Mouse (Mus musculus) liver, embryonic 12.5 days (tissue): ENCODE data around the gene Igf2bp2. TPM values are rescaled to one million over a fixed set of nuclear protein-coding genes. Genes with fewer than 3 reads are reported as not detected.

Experiments
- ATAC-seq: fragments of 200-750 bp; cut with Nextera tagmentation; 2 replicates; pipeline ENCODE4 v1.8.0; 2017; ENCODE audit warnings: moderate number of reproducible peaks, mild to moderate bottlenecking, moderate library complexity
- H3K27ac ChIP-seq: fragments of 300-500 bp; sonication (generic); 2 replicates; pipeline ENCODE4 v1.5.1; 2016; ENCODE audit warnings: mild to moderate bottlenecking
- H3K27me3 ChIP-seq: fragments of 300-500 bp; sonication (generic); replicated peaks from 2 replicates; pipeline ENCODE4 v1.6.1; 2016; ENCODE audit warnings: mild to moderate bottlenecking, moderate library complexity
- H3K36me3 ChIP-seq: fragments of 300-500 bp; sonication (generic); 2 replicates; pipeline ENCODE4 v1.6.1; 2016; ENCODE audit warnings: mild to moderate bottlenecking, moderate library complexity
- H3K4me1 ChIP-seq: fragments of 300-500 bp; sonication (generic); 2 replicates; pipeline ENCODE4 v1.6.1; 2016
- H3K4me2 ChIP-seq: fragments of 300-500 bp; sonication (generic); 2 replicates; pipeline ENCODE4 v1.6.1; 2016; ENCODE audit warnings: mild to moderate bottlenecking, moderate library complexity
- H3K4me3 ChIP-seq: fragments of 300-500 bp; sonication (generic); 2 replicates; pipeline ENCODE4 v1.5.1; 2016; ENCODE audit warnings: mild to moderate bottlenecking, moderate library complexity
- H3K9ac ChIP-seq: fragments of 300-500 bp; sonication (generic); 2 replicates; pipeline ENCODE4 v1.6.1; 2016; ENCODE audit warnings: mild to moderate bottlenecking, moderate library complexity
- H3K9me3 ChIP-seq: fragments of 300-500 bp; sonication (generic); replicated peaks from 2 replicates; pipeline ENCODE4 v1.6.1; 2016; ENCODE audit warnings: mild to moderate bottlenecking, moderate library complexity
- WGBS: fragments of 180-500 bp; shearing (Covaris S2); methylation state at CpG from one replicate; pipeline ENCODE4 v1.1.7; 2016; ENCODE audit not compliant: insufficient replicate concordance; 5-methylcytosine and 5-hydroxymethylcytosine counted together
- polyA plus RNA-seq: library from polyadenylated mRNA; unstranded; fragments of >200 nt; fragmentation: Nextera tagmentation; extraction: Ambion mirVana; gene quantifications from 2 replicates; pipeline ENCODE4 v1.2.1, GENCODE M21; 2016

Igf2bp2 gene
- polyA plus RNA-seq, 1 experiment from 2014 or later: 29.2 TPM

DNA sequence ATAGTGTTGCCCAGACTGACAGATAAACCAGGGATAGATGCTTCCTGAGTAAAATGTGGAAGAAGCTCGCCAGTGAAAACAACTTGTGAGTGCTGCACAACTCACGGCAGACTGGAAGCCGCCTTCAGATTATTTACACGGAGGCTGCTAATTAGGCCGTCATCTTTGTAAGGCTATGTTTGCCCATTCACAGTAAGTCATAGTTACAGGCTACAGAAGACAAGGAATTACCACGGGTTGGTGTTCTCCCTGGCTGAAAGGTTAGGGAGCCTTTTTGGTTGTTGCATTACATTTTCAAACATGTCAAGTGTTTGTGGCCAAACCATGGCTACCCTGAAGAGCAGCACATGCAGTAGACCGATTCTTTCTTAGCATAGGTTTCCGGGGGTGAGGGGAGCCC lies 1.3 kb upstream of the Igf2bp2 start:
- Histone ChIP-seq H3K4me1 (peaks cover 11% of the 10 kb centered on the region; the same call in 1 of the 2 replicates), H3K9ac (no peak overlapping the region), H3K9me3 (no peaks in the 10 kb centered on the region), H3K27ac (no peak overlapping the region), H3K4me2 (0 out of 2 replicates have a peak overlapping the region, but pooled peaks have one; percentile 77), H3K4me3 (no peak overlapping the region), H3K27me3 (peaks cover 62% of the 10 kb centered on the region), H3K36me3 (no peaks in the 10 kb centered on the region)
- ATAC-seq: no peak
- WGBS: 56% methylated on average over 8 of the region's 8 CpGs

GRCm38 (mm10) chr16:22163456-22163851 lies 355 bp upstream of the Igf2bp2 start:
- peaks cover 64% of the 10 kb centered on the region for H3K27me3 ChIP-seq
- H3K36me3 ChIP-seq: no peaks in the 10 kb centered on the region
- H3K27ac ChIP-seq: peak overlapping the region; percentile 66; the same call in 1 of the 2 replicates
- peaks cover 11% of the 10 kb centered on the region; the same call in 1 of the 2 replicates for H3K4me1 ChIP-seq
- H3K4me2 ChIP-seq: peak overlapping the region; percentile 77
- peak overlapping the region; percentile 67 for H3K4me3 ChIP-seq
- H3K9ac ChIP-seq: peak overlapping the region; percentile 74; the same call in 1 of the 2 replicates
- WGBS: under 1% methylated on average over 26 of the region's 27 CpGs
- no peaks in the 10 kb centered on the region for H3K9me3 ChIP-seq
- peak; percentile 24; the same call in 1 of the 2 replicates for ATAC-seq

DNA sequence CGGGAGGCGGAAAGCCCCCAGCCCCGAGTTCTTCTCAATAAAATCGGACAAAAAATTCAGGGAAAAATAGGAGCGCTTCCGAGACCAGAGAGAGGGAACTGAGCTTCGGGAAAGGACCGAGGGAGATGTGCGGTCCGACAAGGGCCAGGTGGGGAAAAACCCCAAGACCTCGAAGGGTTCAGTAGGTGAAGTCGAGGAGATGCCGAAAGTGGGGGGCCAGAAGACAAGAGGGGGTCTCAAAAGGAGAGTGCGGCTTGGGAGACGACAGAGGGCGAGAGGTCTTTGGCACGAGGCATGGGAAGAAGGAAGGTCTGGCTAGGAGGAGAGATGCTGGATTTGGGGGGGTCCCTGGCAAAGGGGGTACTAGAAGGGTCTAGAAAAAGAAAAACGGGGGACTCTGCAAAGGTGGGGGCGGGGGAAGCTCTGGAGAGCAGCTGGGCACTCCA lies 1.0 kb downstream of the Igf2bp2 start:
- Histone ChIP-seq H3K4me1 (peaks cover 11% of the 10 kb centered on the region; the same call in 1 of the 2 replicates), H3K4me2 (peak overlapping the region; percentile 77), H3K4me3 (peak overlapping the region; percentile 67), H3K36me3 (no peaks in the 10 kb centered on the region), H3K27ac (peak overlapping the region; percentile 66), H3K9me3 (no peaks in the 10 kb centered on the region), H3K27me3 (peaks cover 64% of the 10 kb centered on the region), H3K9ac (peak overlapping the region; percentile 74)
- peak; percentile 24; the same call in 1 of the 2 replicates for ATAC-seq
- under 1% methylated on average over 19 of the region's 19 CpGs for WGBS

- WGBS: under 1% methylated on average over 71 of the region's 71 CpGs
- peak overlapping the region; percentile 60; the same call in 1 of the 2 replicates for H3K27ac ChIP-seq
- ATAC-seq: peak; percentile 44; the same call in 1 of the 2 replicates
- H3K27me3 ChIP-seq: peaks cover 64% of the 10 kb centered on the region
- peak overlapping the region; percentile 74 for H3K9ac ChIP-seq
- no peaks in the 10 kb centered on the region for H3K9me3 ChIP-seq
- peak overlapping the region; percentile 77 for H3K4me2 ChIP-seq
- H3K4me3 ChIP-seq: peak overlapping the region; percentile 67
- no peaks in the 10 kb centered on the region for H3K36me3 ChIP-seq
- peaks cover 11% of the 10 kb centered on the region; the same call in 1 of the 2 replicates for H3K4me1 ChIP-seq
Measured at GRCm38 (mm10) chr16:22161351-22162065, 1.6 kb downstream of the Igf2bp2 start.

DNA sequence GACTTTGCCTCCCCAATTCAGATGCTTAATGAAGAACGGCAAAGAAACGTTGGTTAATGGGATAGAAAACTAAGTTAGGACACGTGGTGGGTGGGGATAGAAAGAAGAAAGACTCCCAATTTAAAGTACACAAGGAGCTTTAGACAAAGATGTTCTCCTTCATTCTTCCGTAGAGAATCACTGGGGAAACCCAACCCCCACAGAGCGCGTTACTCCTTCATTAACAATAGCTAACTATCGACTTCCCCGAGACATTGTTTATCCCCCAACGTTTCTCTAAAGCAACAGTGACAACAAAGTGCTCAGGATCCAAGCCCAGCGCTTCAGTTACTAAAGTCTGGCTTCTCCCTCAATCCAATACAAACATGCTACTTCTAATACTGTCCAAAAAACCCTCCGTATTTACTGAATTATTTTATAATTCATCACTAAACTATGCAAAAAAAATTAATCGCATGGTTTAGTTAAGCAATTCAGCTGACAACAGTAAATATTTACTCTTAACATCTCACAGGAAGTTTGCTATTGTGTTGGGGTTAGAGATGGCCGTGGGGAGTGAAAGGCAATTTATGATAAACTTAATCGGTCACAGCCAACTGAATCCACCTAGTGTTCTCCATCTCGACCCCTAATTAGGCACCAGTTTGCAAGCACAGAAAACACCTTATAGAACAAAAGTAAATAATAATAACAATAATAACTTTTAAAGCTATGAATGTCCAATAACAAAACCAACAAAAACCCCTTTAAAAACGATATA lies 2.5 kb downstream of the Igf2bp2 start:
- WGBS: 4% methylated on average over 16 of the region's 16 CpGs
- Histone ChIP-seq H3K4me3 (peak overlapping the region; percentile 67), H3K4me1 (peaks cover 11% of the 10 kb centered on the region; the same call in 1 of the 2 replicates), H3K27ac (no peak overlapping the region), H3K9ac (peak overlapping the region; percentile 74; the same call in 1 of the 2 replicates), H3K9me3 (no peaks in the 10 kb centered on the region), H3K27me3 (peaks cover 60% of the 10 kb centered on the region), H3K36me3 (0 out of 2 replicates have a peak, but pooled peaks cover 3% of the 10 kb centered on the region), H3K4me2 (peak overlapping the region; percentile 77)
- ATAC-seq: no peak

GRCm38 (mm10) chr16:22152941-22153444 lies 10.1 kb downstream of the Igf2bp2 start:
- 0 out of 2 replicates have a peak, but pooled peaks cover 7% of the 10 kb centered on the region for H3K4me1 ChIP-seq
- no peak for ATAC-seq
- H3K9me3 ChIP-seq: no peaks in the 10 kb centered on the region
- H3K4me2 ChIP-seq: no peak overlapping the region
- 0 out of 2 replicates have a peak, but pooled peaks cover 3% of the 10 kb centered on the region for H3K36me3 ChIP-seq
- 75% methylated on average over 11 of the region's 11 CpGs for WGBS
- H3K27ac ChIP-seq: no peak overlapping the region
- H3K27me3 ChIP-seq: no peaks in the 10 kb centered on the region
- H3K9ac ChIP-seq: no peak overlapping the region
- no peak overlapping the region for H3K4me3 ChIP-seq

DNA sequence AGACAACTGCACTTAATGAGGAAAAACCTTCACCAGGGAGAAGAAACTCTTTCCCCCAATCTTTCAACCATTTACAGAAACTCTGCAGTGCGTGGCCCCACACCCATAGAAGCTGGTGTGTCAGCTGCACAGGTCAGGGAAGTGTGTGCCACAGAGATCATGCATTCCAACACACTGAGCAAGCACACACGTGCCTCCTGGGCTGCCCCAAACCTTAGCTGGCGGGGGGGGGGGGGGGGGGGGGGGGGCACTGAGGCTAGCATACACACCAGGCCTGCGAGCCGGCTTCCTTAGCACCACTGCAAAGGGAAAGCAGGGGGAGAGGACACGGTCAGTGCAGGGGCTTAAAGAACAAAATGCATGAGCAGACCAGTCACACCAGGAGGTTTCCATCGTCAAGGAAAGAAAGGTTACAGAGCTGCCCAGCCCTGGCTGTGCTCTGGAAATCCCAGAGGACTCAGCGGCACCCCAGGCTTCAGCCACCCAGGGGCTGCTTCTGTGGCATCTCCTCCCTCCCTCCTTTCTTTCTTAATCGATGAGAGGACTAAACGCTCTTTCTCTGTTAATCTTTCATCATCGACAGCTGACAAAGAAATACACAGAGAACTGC lies 11.3 kb downstream of the Igf2bp2 start:
- no peak overlapping the region for H3K4me2 ChIP-seq
- no peak overlapping the region for H3K27ac ChIP-seq
- H3K9me3 ChIP-seq: no peaks in the 10 kb centered on the region
- H3K9ac ChIP-seq: no peak overlapping the region
- no peaks in the 10 kb centered on the region for H3K27me3 ChIP-seq
- H3K4me1 ChIP-seq: 0 out of 2 replicates have a peak, but pooled peaks cover 9% of the 10 kb centered on the region
- 0 out of 2 replicates have a peak, but pooled peaks cover 3% of the 10 kb centered on the region for H3K36me3 ChIP-seq
- ATAC-seq: no peak
- 57% methylated on average over 9 of the region's 11 CpGs for WGBS
- no peak overlapping the region for H3K4me3 ChIP-seq

DNA sequence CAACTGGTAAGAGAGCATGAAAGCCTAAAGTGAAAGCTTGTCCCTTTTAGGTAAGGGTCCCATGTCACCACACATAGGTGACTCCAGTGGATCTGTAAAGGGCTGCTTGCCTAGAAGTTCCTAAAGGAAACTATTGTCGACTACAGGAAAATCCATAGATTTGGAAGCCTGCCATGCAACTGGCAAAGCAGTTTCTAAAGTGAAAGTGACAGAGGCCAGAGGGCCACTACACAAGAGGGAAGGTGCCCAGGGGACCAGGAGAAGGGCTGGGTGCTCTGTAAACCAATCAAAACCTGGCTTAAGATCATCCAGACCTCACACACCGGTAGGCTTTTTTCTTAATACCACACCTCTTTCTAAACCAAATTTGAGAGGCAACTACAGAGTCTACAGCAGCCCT lies 12.7 kb downstream of the Igf2bp2 start:
- no peak overlapping the region for H3K4me2 ChIP-seq

DNA sequence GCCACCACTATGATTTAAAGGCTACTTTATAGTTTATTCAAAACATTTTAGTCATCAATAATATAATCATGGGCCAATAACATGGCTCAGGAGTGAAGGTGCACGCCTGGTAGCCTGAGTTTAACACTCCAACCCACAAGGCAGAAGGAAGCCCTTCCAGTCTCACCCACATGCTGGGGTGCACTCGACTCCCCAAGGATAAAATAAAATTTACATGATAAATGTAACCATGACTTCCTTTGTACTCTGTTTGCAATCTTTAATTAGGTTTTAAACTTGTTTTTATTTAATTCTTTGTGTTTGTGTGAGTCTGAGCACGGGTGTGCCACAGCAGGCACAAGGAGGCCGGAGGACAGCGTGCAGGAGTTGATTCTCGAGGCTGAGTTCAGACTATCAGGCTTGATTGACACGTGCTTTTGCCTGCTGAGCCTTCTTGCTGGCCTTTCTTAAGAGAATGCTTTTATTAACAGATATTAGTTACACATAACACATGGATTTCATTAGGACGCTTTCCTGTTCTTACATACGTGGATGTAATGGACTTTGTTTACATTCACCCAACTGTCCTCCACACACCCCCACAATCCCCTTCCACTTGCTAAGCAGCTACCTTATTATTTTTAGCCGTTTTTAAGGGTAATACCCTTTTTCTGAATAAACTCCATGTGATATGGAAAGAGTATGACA lies 13.3 kb downstream of the Igf2bp2 start:
- no peak overlapping the region for H3K4me2 ChIP-seq
- H3K27me3 ChIP-seq: no peaks in the 10 kb centered on the region
- H3K9me3 ChIP-seq: no peaks in the 10 kb centered on the region
- no peak overlapping the region for H3K4me3 ChIP-seq
- H3K36me3 ChIP-seq: no peaks in the 10 kb centered on the region
- 55% methylated on average over 10 of the region's 10 CpGs for WGBS
- H3K27ac ChIP-seq: no peak overlapping the region
- ATAC-seq: no peak
- 0 out of 2 replicates have a peak, but pooled peaks cover 9% of the 10 kb centered on the region for H3K4me1 ChIP-seq
- H3K9ac ChIP-seq: no peak overlapping the region

More for the DNA sequence above, 12.7 kb downstream of the Igf2bp2 start:
- Histone ChIP-seq H3K9me3 (no peaks in the 10 kb centered on the region), H3K27ac (no peak overlapping the region), H3K36me3 (no peaks in the 10 kb centered on the region), H3K4me3 (no peak overlapping the region), H3K9ac (no peak overlapping the region), H3K27me3 (no peaks in the 10 kb centered on the region), H3K4me1 (0 out of 2 replicates have a peak, but pooled peaks cover 9% of the 10 kb centered on the region)
- ATAC-seq: no peak
- WGBS: 59% methylated on average over 2 of the region's 2 CpGs

DNA sequence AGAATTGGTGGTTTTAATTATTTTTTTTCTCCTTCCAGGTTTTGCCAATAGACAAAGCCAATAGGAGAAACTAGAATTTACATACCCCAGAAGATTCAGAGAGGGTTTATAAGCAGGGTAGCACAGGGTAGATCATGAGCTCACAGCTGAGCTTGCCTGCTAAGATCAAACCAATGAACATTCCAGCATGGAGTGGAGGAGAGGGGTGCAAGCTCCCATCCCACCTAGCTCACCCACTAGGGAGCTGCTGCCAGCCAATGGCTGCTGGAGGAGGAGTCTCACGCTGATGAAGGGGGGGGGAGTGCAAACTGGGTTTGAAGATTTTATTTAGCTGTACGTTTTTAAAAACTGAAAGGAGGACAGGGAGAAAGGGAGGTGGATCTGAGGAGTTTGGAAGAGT lies 14.0 kb downstream of the Igf2bp2 start:
- H3K4me2 ChIP-seq: no peak overlapping the region
- H3K9ac ChIP-seq: no peak overlapping the region
- no peak for ATAC-seq
- H3K27me3 ChIP-seq: no peaks in the 10 kb centered on the region
- H3K9me3 ChIP-seq: no peaks in the 10 kb centered on the region
- H3K4me3 ChIP-seq: no peak overlapping the region
- H3K27ac ChIP-seq: no peak overlapping the region
- no peaks in the 10 kb centered on the region for H3K36me3 ChIP-seq
- H3K4me1 ChIP-seq: 0 out of 2 replicates have a peak, but pooled peaks cover 9% of the 10 kb centered on the region
- WGBS: 60% methylated on average over 2 of the region's 2 CpGs

GRCm38 (mm10) chr16:22147131-22147530 lies 16.0 kb downstream of the Igf2bp2 start:
- H3K36me3 ChIP-seq: no peaks in the 10 kb centered on the region
- no peak overlapping the region for H3K27ac ChIP-seq
- no peak for ATAC-seq
- H3K27me3 ChIP-seq: no peaks in the 10 kb centered on the region
- H3K4me2 ChIP-seq: no peak overlapping the region
- 0 out of 2 replicates have a peak, but pooled peaks cover 9% of the 10 kb centered on the region for H3K4me1 ChIP-seq
- H3K9ac ChIP-seq: no peak overlapping the region
- 35% methylated on average over 1 of the region's 1 CpGs for WGBS
- no peaks in the 10 kb centered on the region for H3K9me3 ChIP-seq
- no peak overlapping the region for H3K4me3 ChIP-seq
